Mouse (Mus musculus) embryonic fibroblast, embryonic 13.5 days (primary cell): ENCODE measurements around the gene Zmym6.

Experiments
- CTCF ChIP-seq: IDR thresholded peaks from 2 replicates; pipeline ENCODE4 v1.5.1; 2011; ENCODE audit warnings: mild to moderate bottlenecking, control low read depth, low read length, moderate library complexity, borderline replicate concordance; ENCODE audit not compliant: insufficient read depth
- POLR2A ChIP-seq: IDR thresholded peaks from 2 replicates; pipeline ENCODE4 v1.6.1; 2011; ENCODE audit warnings: low read depth, mild to moderate bottlenecking, control low read depth, low read length, moderate library complexity

- no peak for TF ChIP-seq POLR2A
- no peak for TF ChIP-seq CTCF
Measured at GRCm38 (mm10) chr4:127168211-127168913, 91.2 kb downstream of the Zmym6 start.
